Mouse (Mus musculus): ENCODE measurements at regions not wholly inside any gene's neighbourhood (a gene's known extent, or its start where the extent isn't known, plus 50 kb on each side); places are given as distances from the start of the nearest gene placed in this dataset.

- Histone ChIP-seq H3K4me1 (ENCODE audit: control insufficient read depth, insufficient read depth, low read depth, low read length) (no peaks in the 10 kb centered on the region), H3K9ac (ENCODE audit: low read depth, low read length) (no peak overlapping the region), H3K4me3 (ENCODE audit: low read length) (no peak overlapping the region), H3K27ac (ENCODE audit: low read depth, low read length) (no peak overlapping the region), H3K27me3 (replicated peaks; ENCODE audit: control insufficient read depth, insufficient read depth, low read length) (no peaks in the 10 kb centered on the region), H3K36me3 (ENCODE audit: control insufficient read depth, insufficient read depth, low read length) (no peaks in the 10 kb centered on the region), H3K9me3 (ENCODE audit: control insufficient read depth, low read length) (no peaks in the 10 kb centered on the region), H3K4me2 (ENCODE audit: low read length) (no peak overlapping the region)
- ATAC-seq: no peak
- WGBS: 83% methylated on average over 1 of the region's 1 CpGs
These were observed 106.6 kb downstream of the Arl4a start for GRCm38 (mm10) chr12:39931251-39931650.

GRCm38 (mm10) chr12:39927902-39928301, 109.9 kb downstream of the Arl4a start:
- H3K36me3 ChIP-seq (ENCODE audit: control insufficient read depth, insufficient read depth, low read length): no peaks in the 10 kb centered on the region
- H3K27ac ChIP-seq (ENCODE audit: low read depth, low read length): no peak overlapping the region

GRCm38 (mm10) chr12:39927014-39927413, 110.8 kb downstream of the Arl4a start:
- 91% methylated on average over 8 of the region's 8 CpGs for WGBS
- Histone ChIP-seq H3K4me3 (ENCODE audit: low read length) (no peak overlapping the region), H3K4me2 (ENCODE audit: low read length) (no peak overlapping the region), H3K27me3 (replicated peaks; ENCODE audit: control insufficient read depth, insufficient read depth, low read length) (no peaks in the 10 kb centered on the region), H3K4me1 (ENCODE audit: control insufficient read depth, insufficient read depth, low read depth, low read length) (no peaks in the 10 kb centered on the region), H3K9me3 (ENCODE audit: control insufficient read depth, low read length) (no peaks in the 10 kb centered on the region), H3K36me3 (ENCODE audit: control insufficient read depth, insufficient read depth, low read length) (no peaks in the 10 kb centered on the region), H3K27ac (ENCODE audit: low read depth, low read length) (no peak overlapping the region), H3K9ac (ENCODE audit: low read depth, low read length) (no peak overlapping the region)
- ATAC-seq: no peak

More at GRCm38 (mm10) chr12:39927902-39928301, 109.9 kb downstream of the Arl4a start:
- Histone ChIP-seq H3K4me2 (ENCODE audit: low read length) (no peak overlapping the region), H3K9me3 (ENCODE audit: control insufficient read depth, low read length) (no peaks in the 10 kb centered on the region), H3K9ac (ENCODE audit: low read depth, low read length) (no peak overlapping the region), H3K27me3 (replicated peaks; ENCODE audit: control insufficient read depth, insufficient read depth, low read length) (no peaks in the 10 kb centered on the region), H3K4me1 (ENCODE audit: control insufficient read depth, insufficient read depth, low read depth, low read length) (no peaks in the 10 kb centered on the region), H3K4me3 (ENCODE audit: low read length) (no peak overlapping the region)
- ATAC-seq: no peak

- no peak overlapping the region for H3K4me3 ChIP-seq (ENCODE audit: low read length)
- no peaks in the 10 kb centered on the region; the same call in 1 of the 2 replicates for H3K4me1 ChIP-seq (ENCODE audit: control insufficient read depth, insufficient read depth, low read depth, low read length)
- no peak for ATAC-seq
- no peak overlapping the region for H3K4me2 ChIP-seq (ENCODE audit: low read length)
- no peaks in the 10 kb centered on the region for H3K9me3 ChIP-seq (ENCODE audit: control insufficient read depth, low read length)
- no peak overlapping the region for H3K27ac ChIP-seq (ENCODE audit: low read depth, low read length)
- H3K9ac ChIP-seq (ENCODE audit: low read depth, low read length): no peak overlapping the region
- 75% methylated on average over 3 of the region's 3 CpGs for WGBS
- H3K27me3 ChIP-seq (replicated peaks; ENCODE audit: control insufficient read depth, insufficient read depth, low read length): no peaks in the 10 kb centered on the region
- no peaks in the 10 kb centered on the region for H3K36me3 ChIP-seq (ENCODE audit: control insufficient read depth, insufficient read depth, low read length)
These were observed 116.3 kb downstream of the Arl4a start for GRCm38 (mm10) chr12:39921481-39921880.

- Histone ChIP-seq H3K36me3 (ENCODE audit: control insufficient read depth, insufficient read depth, low read length) (no peaks in the 10 kb centered on the region), H3K9ac (ENCODE audit: low read depth, low read length) (no peak overlapping the region), H3K4me3 (ENCODE audit: low read length) (no peak overlapping the region), H3K27ac (ENCODE audit: low read depth, low read length) (peak overlapping the region; percentile 56), H3K4me1 (ENCODE audit: control insufficient read depth, insufficient read depth, low read depth, low read length) (no peaks in the 10 kb centered on the region; the same call in 1 of the 2 replicates), H3K9me3 (ENCODE audit: control insufficient read depth, low read length) (no peaks in the 10 kb centered on the region), H3K4me2 (ENCODE audit: low read length) (peak overlapping the region; percentile 43), H3K27me3 (replicated peaks; ENCODE audit: control insufficient read depth, insufficient read depth, low read length) (no peaks in the 10 kb centered on the region)
- 6% methylated on average over 8 of the region's 8 CpGs for WGBS
- ATAC-seq: peak; percentile 96
These were observed 117.3 kb downstream of the Arl4a start for GRCm38 (mm10) chr12:39920466-39920913.

GRCm38 (mm10) chr12:39919909-39920308, 117.9 kb downstream of the Arl4a start:
- H3K9ac ChIP-seq (ENCODE audit: low read depth, low read length): no peak overlapping the region
- H3K4me1 ChIP-seq (ENCODE audit: control insufficient read depth, insufficient read depth, low read depth, low read length): no peaks in the 10 kb centered on the region; the same call in 1 of the 2 replicates
- H3K27me3 ChIP-seq (replicated peaks; ENCODE audit: control insufficient read depth, insufficient read depth, low read length): no peaks in the 10 kb centered on the region
- H3K36me3 ChIP-seq (ENCODE audit: control insufficient read depth, insufficient read depth, low read length): no peaks in the 10 kb centered on the region
- no peak overlapping the region for H3K4me3 ChIP-seq (ENCODE audit: low read length)
- no peaks in the 10 kb centered on the region for H3K9me3 ChIP-seq (ENCODE audit: control insufficient read depth, low read length)
- no peak overlapping the region for H3K4me2 ChIP-seq (ENCODE audit: low read length)
- no peak for ATAC-seq
- WGBS: 59% methylated on average over 2 of the region's 2 CpGs
- no peak overlapping the region for H3K27ac ChIP-seq (ENCODE audit: low read depth, low read length)

GRCm38 (mm10) chr12:39888493-39888892, 149.3 kb downstream of the Arl4a start:
- H3K4me1 ChIP-seq (ENCODE audit: control insufficient read depth, insufficient read depth, low read depth, low read length): no peaks in the 10 kb centered on the region
- H3K4me2 ChIP-seq (ENCODE audit: low read length): no peak overlapping the region
- H3K9ac ChIP-seq (ENCODE audit: low read depth, low read length): no peak overlapping the region
- WGBS: 44% methylated on average over 5 of the region's 5 CpGs
- no peaks in the 10 kb centered on the region for H3K36me3 ChIP-seq (ENCODE audit: control insufficient read depth, insufficient read depth, low read length)
- no peaks in the 10 kb centered on the region for H3K27me3 ChIP-seq (replicated peaks; ENCODE audit: control insufficient read depth, insufficient read depth, low read length)
- H3K27ac ChIP-seq (ENCODE audit: low read depth, low read length): no peak overlapping the region
- H3K9me3 ChIP-seq (ENCODE audit: control insufficient read depth, low read length): no peaks in the 10 kb centered on the region
- no peak for ATAC-seq
- H3K4me3 ChIP-seq (ENCODE audit: low read length): no peak overlapping the region

GRCm38 (mm10) chr12:39885366-39885765, 152.5 kb downstream of the Arl4a start:
- H3K36me3 ChIP-seq (ENCODE audit: control insufficient read depth, insufficient read depth, low read length): no peaks in the 10 kb centered on the region
- H3K9ac ChIP-seq (ENCODE audit: low read depth, low read length): no peak overlapping the region
- H3K9me3 ChIP-seq (ENCODE audit: control insufficient read depth, low read length): no peaks in the 10 kb centered on the region
- H3K4me2 ChIP-seq (ENCODE audit: low read length): no peak overlapping the region
- H3K27me3 ChIP-seq (replicated peaks; ENCODE audit: control insufficient read depth, insufficient read depth, low read length): no peaks in the 10 kb centered on the region
- WGBS: 54% methylated on average over 3 of the region's 3 CpGs
- no peaks in the 10 kb centered on the region for H3K4me1 ChIP-seq (ENCODE audit: control insufficient read depth, insufficient read depth, low read depth, low read length)
- no peak overlapping the region for H3K4me3 ChIP-seq (ENCODE audit: low read length)
- no peak overlapping the region for H3K27ac ChIP-seq (ENCODE audit: low read depth, low read length)
- no peak for ATAC-seq

- WGBS: 89% methylated on average over 1 of the region's 1 CpGs
These were observed 157.5 kb downstream of the Arl4a start for GRCm38 (mm10) chr12:39880309-39880708.

GRCm38 (mm10) chr12:39873917-39874316, 163.9 kb downstream of the Arl4a start:
- no peaks in the 10 kb centered on the region for H3K36me3 ChIP-seq (ENCODE audit: control insufficient read depth, insufficient read depth, low read length)
- H3K4me1 ChIP-seq (ENCODE audit: control insufficient read depth, insufficient read depth, low read depth, low read length): no peaks in the 10 kb centered on the region
- no peak overlapping the region for H3K9ac ChIP-seq (ENCODE audit: low read depth, low read length)
- no peaks in the 10 kb centered on the region for H3K27me3 ChIP-seq (replicated peaks; ENCODE audit: control insufficient read depth, insufficient read depth, low read length)
- ATAC-seq: no peak
- 90% methylated on average over 6 of the region's 6 CpGs for WGBS
- H3K4me3 ChIP-seq (ENCODE audit: low read length): no peak overlapping the region
- no peak overlapping the region for H3K4me2 ChIP-seq (ENCODE audit: low read length)
- H3K27ac ChIP-seq (ENCODE audit: low read depth, low read length): no peak overlapping the region
- H3K9me3 ChIP-seq (ENCODE audit: control insufficient read depth, low read length): no peaks in the 10 kb centered on the region

More at GRCm38 (mm10) chr12:39880309-39880708, 157.5 kb downstream of the Arl4a start:
- Histone ChIP-seq H3K27ac (ENCODE audit: low read depth, low read length) (no peak overlapping the region), H3K4me3 (ENCODE audit: low read length) (no peak overlapping the region), H3K9me3 (ENCODE audit: control insufficient read depth, low read length) (no peaks in the 10 kb centered on the region), H3K9ac (ENCODE audit: low read depth, low read length) (no peak overlapping the region), H3K4me2 (ENCODE audit: low read length) (no peak overlapping the region), H3K36me3 (ENCODE audit: control insufficient read depth, insufficient read depth, low read length) (no peaks in the 10 kb centered on the region), H3K27me3 (replicated peaks; ENCODE audit: control insufficient read depth, insufficient read depth, low read length) (no peaks in the 10 kb centered on the region), H3K4me1 (ENCODE audit: control insufficient read depth, insufficient read depth, low read depth, low read length) (no peaks in the 10 kb centered on the region)
- no peak for ATAC-seq
